Mouse (Mus musculus): ENCODE measurements around the gene Mrpl18.

GRCm38 (mm10) chr17:12868640-12869039 lies 47.5 kb downstream of the Mrpl18 start:
- no peak for TF ChIP-seq ZNF384 (IDR thresholded peaks at IDR 0.05; ENCODE audit: low read depth, low read length)
- TF ChIP-seq CHD2 (IDR thresholded peaks at IDR 0.05; ENCODE audit: low read length): no peak
- TF ChIP-seq JUND (IDR thresholded peaks at IDR 0.05; ENCODE audit: low read depth, low read length): no peak
- no peak for TF ChIP-seq CTCF (IDR thresholded peaks at IDR 0.05 in 2 of 3, conservative IDR thresholded peaks at IDR 0.05 in 1 of 3; ENCODE audit: control insufficient read depth in 1 of 3, insufficient read depth in 1 of 3, low read depth in 2 of 3, low read length in 3 of 3, poor library complexity in 1 of 3, severe bottlenecking in 1 of 3)
- no peak for TF ChIP-seq BHLHE40 (IDR thresholded peaks at IDR 0.05; ENCODE audit: borderline replicate concordance, low read depth, low read length)
- TF ChIP-seq MEF2A (IDR thresholded peaks at IDR 0.05; ENCODE audit: extremely low read depth, insufficient replicate concordance, low read depth, low read length, poor library complexity, severe bottlenecking): no peak
- TF ChIP-seq GABPA (IDR thresholded peaks at IDR 0.05; ENCODE audit: low read depth, low read length): no peak

All from MEL (cell line).